Mouse (Mus musculus): ENCODE data around the gene Slc25a18.

DNA sequence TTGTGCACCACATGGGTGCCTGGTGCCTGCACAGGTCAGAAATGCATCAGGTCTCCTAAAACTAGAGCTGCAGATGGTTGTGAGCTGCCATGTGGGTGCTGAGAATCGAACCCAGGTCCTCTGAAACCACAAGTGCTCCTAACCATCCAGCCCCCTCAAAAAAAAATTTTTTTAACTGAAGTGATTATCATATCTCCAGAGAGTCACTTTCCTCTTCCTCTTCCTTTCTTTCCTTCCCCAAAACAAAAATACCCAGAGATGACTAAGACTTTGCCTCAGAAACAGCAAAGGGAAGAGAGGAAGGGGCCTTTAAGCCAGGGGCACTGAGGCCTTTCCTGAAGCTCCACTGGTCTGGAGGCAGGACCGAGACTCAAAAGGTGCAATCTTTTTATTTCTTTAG, 9.6 kb downstream of the Slc25a18 start:
- no peak for TF ChIP-seq EP300 (IDR thresholded peaks at IDR 0.05; ENCODE audit: low read depth)
- TF ChIP-seq CTCF (IDR thresholded peaks at IDR 0.05; ENCODE audit: low read depth), result no peak
